Mouse (Mus musculus): ENCODE data around the gene Tacc2.

GRCm38 (mm10) chr7:130635212-130635611, 58.0 kb downstream of the Tacc2 start:
- no peak for TF ChIP-seq GATA1 (IDR thresholded peaks at IDR 0.05; ENCODE audit: low read length)
- TF ChIP-seq TAL1 (IDR thresholded peaks at IDR 0.05; ENCODE audit: low read length) = no peak
